Mouse (Mus musculus) heart, embryonic 14.5 days (tissue): ENCODE data around the gene Cstf1. TPM values are rescaled to one million over a fixed set of nuclear protein-coding genes. Genes with fewer than 3 reads are reported as not detected.

Source experiments
- ATAC-seq: fragments of 200-750 bp; cut with Nextera tagmentation; 2 replicates; pipeline ENCODE4 v1.8.0; 2017; ENCODE audit warnings: low read depth, moderate TSS enrichment; ENCODE audit not compliant: insufficient number of reproducible peaks, insufficient read depth, low FRiP score
- H3K27ac ChIP-seq, 2 experiments: fragments of 200-500 bp in 1 of 2; fragments of 300-500 bp in 1 of 2; sonication (generic) in 1 of 2; replicated peaks in 1 of 2; 2 replicates each; pipeline ENCODE4 v1.5.1; 2012 to 2014; ENCODE audit warnings: low read depth in 2 of 2, low read length in 2 of 2, control low read depth in 1 of 2, mild to moderate bottlenecking in 1 of 2, mixed read lengths in 1 of 2; ENCODE audit not compliant: control insufficient read depth in 1 of 2, insufficient read depth in 1 of 2
- H3K27me3 ChIP-seq: fragments of 300-500 bp; sonication (generic); 2 replicates; pipeline ENCODE4 v1.6.1; 2014; ENCODE audit warnings: mild to moderate bottlenecking, low read length, control low read depth; ENCODE audit not compliant: control insufficient read depth, insufficient read depth
- H3K36me3 ChIP-seq: fragments of 300-500 bp; sonication (generic); 2 replicates; pipeline ENCODE4 v1.6.1; 2014; ENCODE audit warnings: mild to moderate bottlenecking, control low read depth, low read length, mixed read lengths; ENCODE audit not compliant: control insufficient read depth, insufficient read depth
- H3K4me1 ChIP-seq, 2 experiments: fragments of 200-500 bp in 1 of 2; fragments of 300-500 bp in 1 of 2; sonication (generic) in 1 of 2; 2 replicates each; pipeline ENCODE4 v1.6.1; 2012 to 2014; ENCODE audit warnings: low read length in 2 of 2, control low read depth in 1 of 2, mixed read lengths in 1 of 2; ENCODE audit not compliant: control insufficient read depth in 2 of 2, insufficient read depth in 2 of 2
- H3K4me2 ChIP-seq: fragments of 300-500 bp; sonication (generic); 2 replicates; pipeline ENCODE4 v1.6.1; 2014; ENCODE audit warnings: mild to moderate bottlenecking, low read length
- H3K4me3 ChIP-seq, 2 experiments: fragments of 200-500 bp in 1 of 2; fragments of 300-500 bp in 1 of 2; sonication (generic) in 1 of 2; 2 replicates each; pipeline ENCODE4 v1.5.1; 2012 to 2014; ENCODE audit warnings: low read length in 2 of 2, mild to moderate bottlenecking in 2 of 2, control low read depth in 1 of 2, low read depth in 1 of 2, moderate library complexity in 1 of 2; ENCODE audit not compliant: control insufficient read depth in 1 of 2, insufficient read depth in 1 of 2
- H3K9ac ChIP-seq: fragments of 300-500 bp; sonication (generic); 2 replicates; pipeline ENCODE4 v1.6.1; 2014; ENCODE audit warnings: mild to moderate bottlenecking, low read length
- H3K9me3 ChIP-seq: fragments of 300-500 bp; sonication (generic); 2 replicates; pipeline ENCODE4 v1.6.1; 2016; ENCODE audit warnings: low read length, control low read depth; ENCODE audit not compliant: control insufficient read depth
- WGBS: fragments of 180-500 bp; shearing (Covaris S2); extraction: QIAGEN DNeasy Blood & Tissue Kit; methylation state at CpG from one replicate; pipeline ENCODE4 v1.1.7; 2014; 5-methylcytosine and 5-hydroxymethylcytosine counted together
- polyA plus RNA-seq: library from polyadenylated mRNA; unstranded; fragments of >200 nt; fragmentation: Nextera tagmentation; extraction: Ambion mirVana; gene quantifications from 2 replicates; pipeline ENCODE4 v1.2.1, GENCODE M21; 2014

The Cstf1 gene
- polyA plus RNA-seq, 1 experiment from 2014 or later: 30.3 TPM

GRCm38 (mm10) chr2:172350773-172351172 lies 19.7 kb upstream of the Cstf1 start:
- Histone ChIP-seq H3K36me3 (peaks cover 28% of the 10 kb centered on the region), H3K9ac (no peak overlapping the region), H3K27ac (no peak overlapping the region), H3K9me3 (no peaks in the 10 kb centered on the region), H3K4me1 (peaks cover 4 to 21% of the 10 kb centered on the region in 2 experiments; a peak in 2 of 4 replicates), H3K27me3 (no peaks in the 10 kb centered on the region), H3K4me3 (no peak overlapping the region), H3K4me2 (no peak overlapping the region)
- ATAC-seq: no peak
- 57% methylated on average over 8 of the region's 8 CpGs for WGBS

- no peak overlapping the region for H3K9ac ChIP-seq
- H3K9me3 ChIP-seq: no peaks in the 10 kb centered on the region
- peaks cover 0 to 9% of the 10 kb centered on the region in 2 experiments; a peak in 1 of 4 replicates for H3K4me1 ChIP-seq
- H3K36me3 ChIP-seq: peaks cover 52% of the 10 kb centered on the region
- no peaks in the 10 kb centered on the region for H3K27me3 ChIP-seq
- H3K27ac ChIP-seq: no peak overlapping the region
- no peak overlapping the region for H3K4me2 ChIP-seq
- no peak overlapping the region for H3K4me3 ChIP-seq
- no peak for ATAC-seq
- WGBS: 83% methylated on average over 9 of the region's 9 CpGs
Measured at GRCm38 (mm10) chr2:172353218-172353617, 17.3 kb upstream of the Cstf1 start.

GRCm38 (mm10) chr2:172354761-172355160 lies 15.7 kb upstream of the Cstf1 start:
- Histone ChIP-seq H3K27ac (no peak overlapping the region), H3K4me1 (peaks cover 0 to 3% of the 10 kb centered on the region in 2 experiments; a peak in 1 of 4 replicates), H3K9me3 (no peaks in the 10 kb centered on the region), H3K9ac (no peak overlapping the region), H3K36me3 (peaks cover 67% of the 10 kb centered on the region), H3K4me3 (no peak overlapping the region), H3K27me3 (no peaks in the 10 kb centered on the region), H3K4me2 (no peak overlapping the region)
- WGBS: 75% methylated on average over 9 of the region's 9 CpGs
- ATAC-seq: no peak

- H3K4me3 ChIP-seq: no peak overlapping the region
- H3K27me3 ChIP-seq: no peaks in the 10 kb centered on the region
- H3K4me1 ChIP-seq: peaks cover 0 to 2% of the 10 kb centered on the region in 2 experiments; a peak in 1 of 4 replicates
- H3K36me3 ChIP-seq: peaks cover 78% of the 10 kb centered on the region
- H3K9ac ChIP-seq: no peak overlapping the region
- no peaks in the 10 kb centered on the region for H3K9me3 ChIP-seq
- WGBS: 84% methylated on average over 5 of the region's 5 CpGs
- ATAC-seq: no peak
- no peak overlapping the region for H3K4me2 ChIP-seq
- H3K27ac ChIP-seq: no peak overlapping the region
Measured at GRCm38 (mm10) chr2:172355833-172356232, 14.6 kb upstream of the Cstf1 start.

- Histone ChIP-seq H3K9ac (no peak overlapping the region), H3K4me3 (no peak overlapping the region), H3K4me2 (no peak overlapping the region), H3K4me1 (peaks cover 0 to 7% of the 10 kb centered on the region in 2 experiments; a peak in 2 of 4 replicates), H3K9me3 (no peaks in the 10 kb centered on the region), H3K27me3 (no peaks in the 10 kb centered on the region), H3K27ac (no peak overlapping the region), H3K36me3 (peaks cover 99% of the 10 kb centered on the region)
- 79% methylated on average over 7 of the region's 7 CpGs for WGBS
- no peak for ATAC-seq
Measured at GRCm38 (mm10) chr2:172363176-172363575, 7.3 kb upstream of the Cstf1 start.

GRCm38 (mm10) chr2:172371258-172371657 lies 777 bp downstream of the Cstf1 start:
- H3K9ac ChIP-seq: peak overlapping the region; percentile 91
- H3K27ac ChIP-seq: peak overlapping the region; percentile 3 to 87; a peak in 1 of 4 replicates
- H3K27me3 ChIP-seq: no peaks in the 10 kb centered on the region
- 0% methylated on average over 11 of the region's 11 CpGs for WGBS
- peak overlapping the region; percentile 80 for H3K4me2 ChIP-seq
- H3K36me3 ChIP-seq: peaks cover 61% of the 10 kb centered on the region
- H3K9me3 ChIP-seq: no peaks in the 10 kb centered on the region
- no peak for ATAC-seq
- peak overlapping the region; percentile 68 to 85 for H3K4me3 ChIP-seq
- H3K4me1 ChIP-seq: peaks cover 4 to 26% of the 10 kb centered on the region in 2 experiments

GRCm38 (mm10) chr2:172376551-172376950 lies 6.1 kb downstream of the Cstf1 start:
- H3K36me3 ChIP-seq: peaks cover 91% of the 10 kb centered on the region
- H3K4me2 ChIP-seq: no peak overlapping the region
- H3K27ac ChIP-seq: no peak overlapping the region
- no peaks in the 10 kb centered on the region for H3K9me3 ChIP-seq
- ATAC-seq: no peak
- peaks cover 0 to 9% of the 10 kb centered on the region in 2 experiments; a peak in 1 of 4 replicates for H3K4me1 ChIP-seq
- H3K9ac ChIP-seq: no peak overlapping the region
- H3K27me3 ChIP-seq: no peaks in the 10 kb centered on the region
- WGBS: 87% methylated on average over 4 of the region's 4 CpGs
- H3K4me3 ChIP-seq: no peak overlapping the region

- H3K9ac ChIP-seq: no peak overlapping the region
- no peak overlapping the region for H3K27ac ChIP-seq
- no peak for ATAC-seq
- H3K4me2 ChIP-seq: no peak overlapping the region
- no peak overlapping the region for H3K4me3 ChIP-seq
- H3K27me3 ChIP-seq: no peaks in the 10 kb centered on the region
- H3K9me3 ChIP-seq: no peaks in the 10 kb centered on the region
- H3K36me3 ChIP-seq: peaks cover 96% of the 10 kb centered on the region
- WGBS: 64% methylated on average over 5 of the region's 5 CpGs
- H3K4me1 ChIP-seq: peaks cover 0 to 4% of the 10 kb centered on the region in 2 experiments; a peak in 1 of 4 replicates
Measured at GRCm38 (mm10) chr2:172376999-172377515, 6.6 kb downstream of the Cstf1 start.
